Mouse (Mus musculus): ENCODE data around the gene Gm10375. TPM values are rescaled to one million over a fixed set of nuclear protein-coding genes. Genes with fewer than 3 reads are reported as not detected.
"Not testable (repeated sequence)": the region's sequence is repeated elsewhere in the genome, so short reads cannot be mapped to it uniquely, and the experiment has no call there.

Gm10375 gene
- polyA plus RNA-seq (2017; shearing (Covaris generic)) = not detected

DNA sequence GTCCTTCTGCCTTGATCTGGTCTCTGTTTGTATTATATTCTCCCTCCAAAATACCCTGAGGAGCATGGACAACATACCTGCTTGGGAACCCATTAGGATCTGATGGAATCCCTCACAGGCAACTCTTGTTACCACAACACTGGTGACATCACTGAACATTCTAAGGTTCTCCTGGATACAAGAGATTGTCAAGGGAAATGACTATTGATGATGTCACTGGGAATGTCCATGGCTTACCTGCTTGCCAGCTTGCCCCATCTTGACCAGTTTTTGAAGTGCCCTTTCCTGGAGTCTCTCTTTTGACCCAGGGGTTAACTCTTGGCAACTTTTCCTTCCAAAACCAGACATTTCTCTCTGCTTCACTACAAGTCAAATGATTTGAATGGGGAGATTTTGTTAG is at the start of gene Gm10375:
TSS of gene Gm10375 (minus strand) at position 101 of the 400 bp plus-strand sequence.
- not testable (repeated sequence) for ATAC-seq

DNA sequence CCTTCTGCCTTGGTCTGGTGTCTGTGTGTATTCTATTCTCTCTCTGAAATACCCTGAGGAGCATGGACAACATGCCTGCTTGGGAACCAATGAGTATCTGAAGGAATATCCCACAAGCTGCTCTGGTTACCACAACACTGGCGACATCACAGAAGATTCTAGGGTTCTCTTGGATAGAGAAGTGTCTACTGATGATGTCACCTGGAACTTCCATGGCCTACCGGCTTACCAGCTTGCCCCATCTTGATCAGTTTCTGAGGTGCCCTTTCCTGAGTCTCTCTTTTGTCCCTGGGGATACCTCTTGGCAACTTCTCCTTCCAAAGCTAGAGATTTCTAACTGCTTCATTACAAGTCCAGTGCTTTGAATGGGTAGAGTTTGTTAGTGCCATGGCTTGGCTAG is 28.8 kb downstream of the Gm10375 start, which contains the start of gene Gm17654:
TSS of gene Gm17654 (minus strand) at position 101 of the 400 bp plus-strand sequence.
- not testable (repeated sequence) for ATAC-seq

DNA sequence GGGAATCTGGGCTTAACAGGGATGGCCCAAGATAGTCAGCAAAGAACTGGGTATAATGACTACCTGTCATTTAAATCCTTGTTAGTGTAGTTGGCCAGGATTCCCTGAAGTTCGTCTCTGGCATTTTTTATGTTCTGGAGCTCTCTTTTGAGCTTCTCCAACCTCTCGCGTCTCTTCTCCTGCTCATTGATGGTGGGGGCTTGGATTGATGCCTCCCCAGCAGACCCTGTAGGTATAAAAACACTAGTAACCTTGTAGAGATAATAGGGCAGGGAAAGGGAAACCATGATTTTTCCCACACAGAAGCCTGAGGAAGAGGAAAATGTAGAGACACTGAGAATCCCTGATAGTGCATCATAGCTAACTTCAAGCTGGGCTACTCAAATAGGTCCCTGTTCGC is 29.8 kb downstream of the Gm10375 start:
- ATAC-seq = not testable (repeated sequence)

Other genes starting within 250 kb of the Gm10375 start
- gene Gm8138, start 191.7 kb downstream of the Gm10375 start, polyA plus RNA-seq (2017; shearing (Covaris generic)) = not detected
- gene Gm5799, start 64.4 kb downstream of the Gm10375 start, polyA plus RNA-seq (2017; shearing (Covaris generic)) = not detected
- not detected for gene Gm17654, start 28.9 kb downstream of the Gm10375 start, polyA plus RNA-seq (2017; shearing (Covaris generic))
- not detected for gene Gm8165, start 69.2 kb upstream of the Gm10375 start, polyA plus RNA-seq (2017; shearing (Covaris generic))
- gene Gm7324, start 89.8 kb upstream of the Gm10375 start, polyA plus RNA-seq (2017; shearing (Covaris generic)) = 1 to 10 TPM in 2 of 3 experiments, not detected in 1; 2.0 to 2.1 TPM
- not detected for gene Gm16506, start 119.5 kb upstream of the Gm10375 start, polyA plus RNA-seq (2017; shearing (Covaris generic))
- gene Gm6526, start 139.9 kb upstream of the Gm10375 start, polyA plus RNA-seq (2017; shearing (Covaris generic)) = not detected
- not detected for gene Gm8180, start 176.7 kb upstream of the Gm10375 start, polyA plus RNA-seq (2017; shearing (Covaris generic))

Data from inflammation-experienced regulatory T-cells, adult 6 months (primary cell).